Mouse (Mus musculus): ENCODE results near the gene Cacna2d1. TPM values are rescaled to one million over a fixed set of nuclear protein-coding genes. Genes with fewer than 3 reads are reported as not detected.
A peak's percentile ranks its signal among the peaks of the same experiment; 100 is the strongest.

Cacna2d1 gene
- polyA plus RNA-seq, 1 experiment from 2014 or later = 32.8 TPM

GRCm38 (mm10) chr5:16237972-16238371 is 303.5 kb downstream of the Cacna2d1 start:
- H3K4me3 ChIP-seq (replicated peaks) = no peak overlapping the region
- no peak overlapping the region for H3K4me2 ChIP-seq
- 0 out of 2 replicates have a peak overlapping the region, but pooled peaks have one; percentile 23 for H3K27ac ChIP-seq (replicated peaks)
- no peak overlapping the region for H3K9ac ChIP-seq (replicated peaks)
- H3K4me1 ChIP-seq = peaks cover 17% of the 10 kb centered on the region
- H3K9me3 ChIP-seq (replicated peaks) = no peaks in the 10 kb centered on the region
- H3K36me3 ChIP-seq = no peaks in the 10 kb centered on the region
- WGBS = 31% methylated on average over 5 of the region's 5 CpGs
- ATAC-seq (ENCODE audit: low FRiP score) = peak; percentile 56; the same call in 1 of the 2 replicates
- no peaks in the 10 kb centered on the region for H3K27me3 ChIP-seq (replicated peaks)

- H3K27ac ChIP-seq (replicated peaks) = no peak overlapping the region
- no peaks in the 10 kb centered on the region for H3K36me3 ChIP-seq
Measured at GRCm38 (mm10) chr5:16240255-16240654, 305.8 kb downstream of the Cacna2d1 start.

GRCm38 (mm10) chr5:16243599-16243998 is 309.1 kb downstream of the Cacna2d1 start:
- no peak overlapping the region for H3K9ac ChIP-seq (replicated peaks)

More at GRCm38 (mm10) chr5:16240255-16240654, 305.8 kb downstream of the Cacna2d1 start:
- Histone ChIP-seq H3K4me2 (no peak overlapping the region), H3K4me3 (replicated peaks) (no peak overlapping the region), H3K27me3 (replicated peaks) (no peaks in the 10 kb centered on the region), H3K9me3 (replicated peaks) (no peaks in the 10 kb centered on the region), H3K4me1 (peaks cover 10% of the 10 kb centered on the region), H3K9ac (replicated peaks) (no peak overlapping the region)
- no peak for ATAC-seq (ENCODE audit: low FRiP score)
- 46% methylated on average over 3 of the region's 3 CpGs for whole genome bisulfite sequencing

GRCm38 (mm10) chr5:16252738-16253513 is 318.4 kb downstream of the Cacna2d1 start:
- 55% methylated on average over 6 of the region's 6 CpGs for WGBS
- H3K4me1 ChIP-seq = no peaks in the 10 kb centered on the region
- H3K36me3 ChIP-seq = no peaks in the 10 kb centered on the region
- no peak overlapping the region for H3K4me3 ChIP-seq (replicated peaks)
- ATAC-seq (ENCODE audit: low FRiP score) = 0 out of 2 replicates have a peak, but pooled peaks have one; percentile 47
- H3K27me3 ChIP-seq (replicated peaks) = no peaks in the 10 kb centered on the region
- H3K9me3 ChIP-seq (replicated peaks) = no peaks in the 10 kb centered on the region
- H3K4me2 ChIP-seq = no peak overlapping the region
- H3K9ac ChIP-seq (replicated peaks) = no peak overlapping the region
- no peak overlapping the region for H3K27ac ChIP-seq (replicated peaks)

More at GRCm38 (mm10) chr5:16243599-16243998, 309.1 kb downstream of the Cacna2d1 start:
- Histone ChIP-seq H3K36me3 (no peaks in the 10 kb centered on the region), H3K4me2 (no peak overlapping the region), H3K4me3 (replicated peaks) (no peak overlapping the region), H3K9me3 (replicated peaks) (no peaks in the 10 kb centered on the region), H3K27me3 (replicated peaks) (no peaks in the 10 kb centered on the region), H3K27ac (replicated peaks) (no peak overlapping the region), H3K4me1 (no peaks in the 10 kb centered on the region)
- ATAC-seq (ENCODE audit: low FRiP score) = no peak; the same call in 1 of the 2 replicates
- WGBS = 40% methylated on average over 2 of the region's 2 CpGs

GRCm38 (mm10) chr5:16253768-16254167 is 319.3 kb downstream of the Cacna2d1 start:
- 87% methylated on average over 1 of the region's 1 CpGs for WGBS
- no peak overlapping the region for H3K4me2 ChIP-seq
- no peaks in the 10 kb centered on the region for H3K4me1 ChIP-seq
- no peak for ATAC-seq (ENCODE audit: low FRiP score)
- no peaks in the 10 kb centered on the region for H3K27me3 ChIP-seq (replicated peaks)
- H3K4me3 ChIP-seq (replicated peaks) = no peak overlapping the region
- H3K9me3 ChIP-seq (replicated peaks) = no peaks in the 10 kb centered on the region
- no peaks in the 10 kb centered on the region for H3K36me3 ChIP-seq
- H3K9ac ChIP-seq (replicated peaks) = no peak overlapping the region
- no peak overlapping the region for H3K27ac ChIP-seq (replicated peaks)

- 76% methylated on average over 6 of the region's 6 CpGs for WGBS
- no peak overlapping the region for H3K27ac ChIP-seq (replicated peaks)
- H3K9me3 ChIP-seq (replicated peaks) = no peaks in the 10 kb centered on the region
- ATAC-seq (ENCODE audit: low FRiP score) = no peak
- no peaks in the 10 kb centered on the region for H3K27me3 ChIP-seq (replicated peaks)
- no peak overlapping the region for H3K9ac ChIP-seq (replicated peaks)
- no peaks in the 10 kb centered on the region for H3K36me3 ChIP-seq
- H3K4me1 ChIP-seq = no peaks in the 10 kb centered on the region
- no peak overlapping the region for H3K4me2 ChIP-seq
- no peak overlapping the region for H3K4me3 ChIP-seq (replicated peaks)
Measured at GRCm38 (mm10) chr5:16265385-16265784, 330.9 kb downstream of the Cacna2d1 start.

GRCm38 (mm10) chr5:16277058-16277457 is 342.6 kb downstream of the Cacna2d1 start:
- Histone ChIP-seq H3K4me3 (replicated peaks) (no peak overlapping the region), H3K9ac (replicated peaks) (no peak overlapping the region), H3K27me3 (replicated peaks) (no peaks in the 10 kb centered on the region), H3K36me3 (no peaks in the 10 kb centered on the region), H3K4me2 (no peak overlapping the region), H3K4me1 (no peaks in the 10 kb centered on the region), H3K27ac (replicated peaks) (no peak overlapping the region), H3K9me3 (replicated peaks) (0 out of 2 replicates have a peak, but pooled peaks cover 7% of the 10 kb centered on the region)
- 71% methylated on average over 2 of the region's 2 CpGs for WGBS
- no peak for ATAC-seq (ENCODE audit: low FRiP score)

- Histone ChIP-seq H3K4me2 (no peak overlapping the region), H3K27ac (replicated peaks) (no peak overlapping the region), H3K27me3 (replicated peaks) (no peaks in the 10 kb centered on the region), H3K4me1 (no peaks in the 10 kb centered on the region), H3K4me3 (replicated peaks) (no peak overlapping the region), H3K36me3 (no peaks in the 10 kb centered on the region), H3K9ac (replicated peaks) (no peak overlapping the region), H3K9me3 (replicated peaks) (0 out of 2 replicates have a peak, but pooled peaks cover 7% of the 10 kb centered on the region)
- 92% methylated on average over 5 of the region's 5 CpGs for WGBS
- ATAC-seq (ENCODE audit: low FRiP score) = no peak
Measured at GRCm38 (mm10) chr5:16281229-16281628, 346.7 kb downstream of the Cacna2d1 start.

- H3K36me3 ChIP-seq = no peaks in the 10 kb centered on the region
- no peak overlapping the region for H3K4me3 ChIP-seq (replicated peaks)
- no peak for ATAC-seq (ENCODE audit: low FRiP score)
- H3K27ac ChIP-seq (replicated peaks) = no peak overlapping the region
- H3K9ac ChIP-seq (replicated peaks) = no peak overlapping the region
- no peaks in the 10 kb centered on the region for H3K4me1 ChIP-seq
- 20% methylated on average over 1 of the region's 1 CpGs for WGBS
- H3K27me3 ChIP-seq (replicated peaks) = no peaks in the 10 kb centered on the region
- H3K9me3 ChIP-seq (replicated peaks) = no peaks in the 10 kb centered on the region
- no peak overlapping the region for H3K4me2 ChIP-seq
Measured at GRCm38 (mm10) chr5:16293223-16293622, 358.7 kb downstream of the Cacna2d1 start.

- Histone ChIP-seq H3K27me3 (replicated peaks) (no peaks in the 10 kb centered on the region), H3K4me2 (no peak overlapping the region), H3K9me3 (replicated peaks) (no peaks in the 10 kb centered on the region), H3K27ac (replicated peaks) (no peak overlapping the region), H3K4me3 (replicated peaks) (no peak overlapping the region), H3K4me1 (no peaks in the 10 kb centered on the region), H3K36me3 (no peaks in the 10 kb centered on the region), H3K9ac (replicated peaks) (no peak overlapping the region)
- no peak for ATAC-seq (ENCODE audit: low FRiP score)
- WGBS = 71% methylated on average over 4 of the region's 4 CpGs
Measured at GRCm38 (mm10) chr5:16293825-16294224, 359.3 kb downstream of the Cacna2d1 start.

- Histone ChIP-seq H3K27ac (replicated peaks) (no peak overlapping the region), H3K4me1 (no peaks in the 10 kb centered on the region), H3K27me3 (replicated peaks) (no peaks in the 10 kb centered on the region), H3K9me3 (replicated peaks) (no peaks in the 10 kb centered on the region), H3K36me3 (no peaks in the 10 kb centered on the region), H3K4me2 (no peak overlapping the region), H3K9ac (replicated peaks) (no peak overlapping the region), H3K4me3 (replicated peaks) (no peak overlapping the region)
- WGBS = 61% methylated on average over 4 of the region's 4 CpGs
- no peak for ATAC-seq (ENCODE audit: low FRiP score)
Measured at GRCm38 (mm10) chr5:16294708-16295107, 360.2 kb downstream of the Cacna2d1 start.

- Histone ChIP-seq H3K4me1 (no peaks in the 10 kb centered on the region), H3K27ac (replicated peaks) (no peak overlapping the region), H3K4me2 (no peak overlapping the region), H3K9me3 (replicated peaks) (no peaks in the 10 kb centered on the region), H3K9ac (replicated peaks) (no peak overlapping the region), H3K36me3 (no peaks in the 10 kb centered on the region), H3K27me3 (replicated peaks) (no peaks in the 10 kb centered on the region), H3K4me3 (replicated peaks) (no peak overlapping the region)
- ATAC-seq (ENCODE audit: low FRiP score) = no peak
- WGBS = 66% methylated on average over 4 of the region's 4 CpGs
Measured at GRCm38 (mm10) chr5:16297170-16297771, 362.8 kb downstream of the Cacna2d1 start.

Measured in neural tube, embryonic 15.5 days (tissue).